Mouse (Mus musculus) kidney, adult 2 months (tissue): ENCODE measurements at regions not wholly inside any gene's neighbourhood (a gene's known extent, or its start where the extent isn't known, plus 50 kb on each side); places are given as distances from the start of the nearest gene placed in this dataset.

Source experiments
- DNase-seq: peaks from one replicate; pipeline ENCODE4 v3.0.0; 2021
- H3K27ac ChIP-seq: fragments of 200-500 bp; 2 replicates; pipeline ENCODE4 v1.5.1; 2012; ENCODE audit warnings: low read depth, low read length, control low read depth, inconsistent platforms; ENCODE audit not compliant: insufficient read depth
- H3K27me3 ChIP-seq: fragments of 200-500 bp; replicated peaks from 2 replicates; pipeline ENCODE4 v1.6.1; 2012; ENCODE audit warnings: mild to moderate bottlenecking, moderate library complexity, low read length, inconsistent platforms; ENCODE audit not compliant: control insufficient read depth, insufficient read depth
- H3K36me3 ChIP-seq: fragments of 200-500 bp; 2 replicates; pipeline ENCODE4 v1.6.1; 2012; ENCODE audit warnings: mild to moderate bottlenecking, moderate library complexity, low read length, inconsistent platforms; ENCODE audit not compliant: control insufficient read depth, insufficient read depth
- H3K4me1 ChIP-seq: fragments of 200-500 bp; 2 replicates; pipeline ENCODE4 v1.6.1; 2011; ENCODE audit warnings: low read length; ENCODE audit not compliant: control insufficient read depth, insufficient read depth
- H3K4me3 ChIP-seq: fragments of 200-500 bp; 2 replicates; pipeline ENCODE4 v1.5.1; 2011; ENCODE audit warnings: mild to moderate bottlenecking, low read depth, low read length, control low read depth; ENCODE audit not compliant: insufficient read depth
- CTCF ChIP-seq: fragments of 200-500 bp; conservative IDR thresholded peaks from 2 replicates; pipeline ENCODE4 v1.5.1; 2011; ENCODE audit warnings: low read depth, mild to moderate bottlenecking, control low read depth, low read length, moderate library complexity, mixed read lengths; ENCODE audit not compliant: insufficient read depth, insufficient read length
- POLR2A ChIP-seq: fragments of 200-500 bp; IDR thresholded peaks from one replicate; pipeline ENCODE4 v1.6.1; 2011; ENCODE audit warnings: low read depth, low read length, control low read depth
- WGBS: fragments of 180-500 bp; shearing (Covaris S2); methylation state at CpG from one replicate; pipeline ENCODE4 v1.1.7; 2018; 5-methylcytosine and 5-hydroxymethylcytosine counted together

- 11% methylated on average over 10 of the region's 10 CpGs for WGBS
- Histone ChIP-seq H3K4me3 (no peak overlapping the region), H3K4me1 (no peaks in the 10 kb centered on the region; the same call in 1 of the 2 replicates), H3K27ac (no peak overlapping the region), H3K27me3 (no peaks in the 10 kb centered on the region), H3K36me3 (no peaks in the 10 kb centered on the region; the same call in 1 of the 2 replicates)
- DNase-seq: peak; percentile 92
- TF ChIP-seq POLR2A (no peak), CTCF (peak; percentile 97)
Observed at GRCm38 (mm10) chr2:75590175-75590574, 68.9 kb upstream of the Hnrnpa3 start.

- Histone ChIP-seq H3K4me3 (no peak overlapping the region), H3K27me3 (no peaks in the 10 kb centered on the region), H3K4me1 (peaks cover 1% of the 10 kb centered on the region; the same call in 1 of the 2 replicates), H3K27ac (no peak overlapping the region), H3K36me3 (no peaks in the 10 kb centered on the region)
- DNase-seq: no peak
- WGBS: 76% methylated on average over 5 of the region's 5 CpGs
- TF ChIP-seq CTCF: no peak
Observed at GRCm38 (mm10) chr2:75600511-75600910, 58.5 kb upstream of the Hnrnpa3 start.

GRCm38 (mm10) chr2:75603175-75603871 lies 55.7 kb upstream of the Hnrnpa3 start:
- no peaks in the 10 kb centered on the region for H3K27me3 ChIP-seq
- peaks cover 3% of the 10 kb centered on the region; the same call in 1 of the 2 replicates for H3K4me1 ChIP-seq
- WGBS: 12% methylated on average over 26 of the region's 26 CpGs
- H3K27ac ChIP-seq: 0 out of 2 replicates have a peak overlapping the region, but pooled peaks have one; percentile 1
- H3K4me3 ChIP-seq: peak overlapping the region; percentile 32
- no peak for TF ChIP-seq POLR2A
- peak; percentile 44 for TF ChIP-seq CTCF
- peak; percentile 69 for DNase-seq
- H3K36me3 ChIP-seq: no peaks in the 10 kb centered on the region

- peak; percentile 76 for DNase-seq
- H3K36me3 ChIP-seq: no peaks in the 10 kb centered on the region
- whole genome bisulfite sequencing: 2% methylated on average over 7 of the region's 7 CpGs
- no peaks in the 10 kb centered on the region for H3K27me3 ChIP-seq
- peaks cover 6% of the 10 kb centered on the region; the same call in 1 of the 2 replicates for H3K4me1 ChIP-seq
- TF ChIP-seq CTCF (peak; percentile 60), POLR2A (no peak)
- H3K27ac ChIP-seq: no peak overlapping the region
- H3K4me3 ChIP-seq: no peak overlapping the region
Observed at GRCm38 (mm10) chr2:75605634-75606033, 53.4 kb upstream of the Hnrnpa3 start.

GRCm38 (mm10) chr2:75607010-75607915 lies 51.8 kb upstream of the Hnrnpa3 start:
- no peak overlapping the region for H3K4me3 ChIP-seq
- H3K4me1 ChIP-seq: peaks cover 6% of the 10 kb centered on the region; the same call in 1 of the 2 replicates
- no peaks in the 10 kb centered on the region for H3K36me3 ChIP-seq
- peak overlapping the region; percentile 37; the same call in 1 of the 2 replicates for H3K27ac ChIP-seq
- no peaks in the 10 kb centered on the region for H3K27me3 ChIP-seq
- WGBS: 49% methylated on average over 11 of the region's 11 CpGs
- TF ChIP-seq POLR2A: no peak
- DNase-seq: no peak

GRCm38 (mm10) chr2:75607958-75608357 lies 51.1 kb upstream of the Hnrnpa3 start:
- Histone ChIP-seq H3K36me3 (no peaks in the 10 kb centered on the region), H3K27ac (peak overlapping the region; percentile 37), H3K27me3 (no peaks in the 10 kb centered on the region), H3K4me3 (no peak overlapping the region), H3K4me1 (peaks cover 10% of the 10 kb centered on the region; the same call in 1 of the 2 replicates)
- DNase-seq: peak; percentile 73
- TF ChIP-seq CTCF: no peak
- 22% methylated on average over 10 of the region's 10 CpGs for WGBS

GRCm38 (mm10) chr2:75608482-75608881 lies 50.6 kb upstream of the Hnrnpa3 start:
- TF ChIP-seq POLR2A (no peak), CTCF (no peak)
- Histone ChIP-seq H3K4me3 (no peak overlapping the region), H3K36me3 (no peaks in the 10 kb centered on the region), H3K27me3 (no peaks in the 10 kb centered on the region), H3K4me1 (peaks cover 13% of the 10 kb centered on the region), H3K27ac (peak overlapping the region; percentile 37)
- DNase-seq: no peak
- WGBS: 52% methylated on average over 15 of the region's 15 CpGs
